Mouse (Mus musculus) thymus, adult 2 months (tissue): ENCODE measurements around the gene Pon2.

ENCODE experiments used
- CTCF ChIP-seq: fragments of 200-500 bp; IDR thresholded peaks from 2 replicates; pipeline ENCODE4 v1.5.1; 2012; ENCODE audit warnings: mild to moderate bottlenecking, control low read depth, low read length, moderate library complexity, borderline replicate concordance; ENCODE audit not compliant: control insufficient read depth, poor library complexity, insufficient read depth; ENCODE audit errors: extremely low read depth
- POLR2A ChIP-seq: fragments of 200-500 bp; IDR thresholded peaks from 2 replicates; pipeline ENCODE4 v1.6.1; 2012; ENCODE audit warnings: mild to moderate bottlenecking, low read length, control low read depth, moderate library complexity; ENCODE audit not compliant: control insufficient read depth, poor library complexity, insufficient read depth; ENCODE audit errors: extremely low read depth

- no peak for TF ChIP-seq CTCF
- no peak for TF ChIP-seq POLR2A
Observed at GRCm38 (mm10) chr6:5255291-5255690, 43.0 kb downstream of the Pon2 start.
